Mouse (Mus musculus) retina, postnatal 1 day (tissue): ENCODE results near the gene Myo1b.
"Not testable (repeated sequence)": the region's sequence is repeated elsewhere in the genome, so short reads cannot be mapped to it uniquely, and the experiment has no call there.

Source experiments
- DNase-seq: peaks from one replicate; pipeline ENCODE4 v3.0.0-alpha.2; 2012

Myo1b gene

DNA sequence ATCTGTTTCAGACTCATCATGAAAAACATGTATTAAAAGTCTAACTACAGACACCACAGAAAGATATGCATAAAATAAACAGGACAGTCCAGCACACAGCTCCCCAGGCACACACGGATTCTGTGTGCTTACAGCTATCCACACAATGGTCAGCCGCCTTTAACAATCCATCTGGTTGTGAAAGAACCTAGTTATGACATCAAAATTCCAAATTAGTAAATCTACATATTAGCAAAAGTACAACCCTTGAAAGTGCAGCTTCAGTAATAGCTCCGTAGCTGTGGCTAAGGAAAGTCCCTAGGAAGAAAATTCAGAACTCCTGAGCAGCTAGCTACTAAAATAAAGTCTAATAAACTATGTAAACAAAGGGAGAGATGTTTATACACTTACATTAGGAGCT lies 21.1 kb downstream of the Myo1b start:
- no peak for DNase-seq

- no peak for DNase-seq
These were observed 22.1 kb downstream of the Myo1b start for GRCm38 (mm10) chr1:51893521-51894355.

GRCm38 (mm10) chr1:51892005-51892404 lies 23.9 kb downstream of the Myo1b start:
- no peak for DNase-seq

GRCm38 (mm10) chr1:51888046-51888813 lies 27.6 kb downstream of the Myo1b start:
- no peak for DNase-seq

DNA sequence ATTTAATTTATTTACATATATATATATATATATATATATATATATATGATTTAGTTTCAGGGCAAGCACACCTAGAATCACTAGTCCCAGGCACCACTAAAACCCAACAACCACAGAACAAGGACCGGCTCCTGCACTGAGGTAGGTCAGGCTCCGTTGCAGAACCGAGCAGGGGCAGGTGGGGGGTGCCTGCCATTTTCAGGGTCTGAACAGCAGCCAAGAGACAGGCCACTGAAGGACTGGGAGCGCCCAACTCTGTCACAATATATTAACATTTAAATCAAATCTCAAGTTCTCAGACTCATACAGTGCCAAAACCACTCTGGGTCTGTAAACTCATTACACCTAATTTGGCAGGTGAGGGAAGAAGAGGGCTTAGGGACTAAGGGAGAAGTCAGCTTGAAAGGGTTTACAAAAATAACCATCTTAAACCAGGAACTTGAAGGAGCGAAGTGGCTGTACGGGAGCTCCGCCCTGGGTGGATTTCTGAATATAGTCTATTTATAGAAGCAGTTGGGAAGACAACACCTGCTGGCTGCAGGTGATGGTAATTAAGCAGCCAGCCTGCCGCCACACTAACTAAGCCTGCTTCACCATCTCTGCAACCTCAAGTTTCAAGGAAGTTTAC lies 30.4 kb downstream of the Myo1b start:
- no peak for DNase-seq

DNA sequence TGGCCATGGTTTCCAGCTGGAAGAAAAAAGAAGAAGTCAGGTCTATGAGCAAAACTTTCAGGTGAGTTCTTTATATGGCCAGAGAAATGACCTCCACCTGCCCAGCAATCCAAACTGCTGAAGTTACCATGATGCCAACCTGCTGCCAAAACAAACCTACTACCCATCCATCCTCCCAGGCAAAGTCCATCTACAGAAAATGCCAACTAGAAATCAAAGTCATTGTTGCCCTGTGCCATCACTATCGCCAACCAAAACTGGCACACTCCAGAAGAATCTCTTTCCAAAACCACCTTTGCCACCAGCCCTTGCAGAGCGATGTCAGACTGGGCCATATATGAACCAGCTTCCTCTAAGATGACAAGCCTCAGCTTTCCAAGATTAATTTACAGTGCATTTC lies 32.7 kb downstream of the Myo1b start:
- no peak for DNase-seq

DNA sequence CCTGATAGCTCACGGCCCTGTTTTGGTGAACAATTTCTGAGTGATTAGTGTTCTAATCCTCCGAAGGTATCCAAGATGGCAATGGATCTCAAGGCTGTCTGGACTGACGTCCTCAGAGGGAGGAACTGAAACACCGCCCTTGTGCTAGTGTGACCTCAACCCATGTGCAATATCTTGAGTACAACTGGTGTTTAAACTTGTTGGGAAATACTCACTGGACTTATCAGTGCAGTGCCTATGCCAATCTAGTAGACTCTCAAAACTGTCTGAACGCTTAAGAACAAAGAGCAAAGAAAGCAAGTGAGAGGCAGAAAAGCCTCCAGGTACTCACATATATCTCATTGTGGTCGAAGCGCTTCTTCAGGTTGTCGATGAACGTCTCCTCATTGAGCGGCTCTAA lies 33.1 kb downstream of the Myo1b start:
- DNase-seq: no peak

DNA sequence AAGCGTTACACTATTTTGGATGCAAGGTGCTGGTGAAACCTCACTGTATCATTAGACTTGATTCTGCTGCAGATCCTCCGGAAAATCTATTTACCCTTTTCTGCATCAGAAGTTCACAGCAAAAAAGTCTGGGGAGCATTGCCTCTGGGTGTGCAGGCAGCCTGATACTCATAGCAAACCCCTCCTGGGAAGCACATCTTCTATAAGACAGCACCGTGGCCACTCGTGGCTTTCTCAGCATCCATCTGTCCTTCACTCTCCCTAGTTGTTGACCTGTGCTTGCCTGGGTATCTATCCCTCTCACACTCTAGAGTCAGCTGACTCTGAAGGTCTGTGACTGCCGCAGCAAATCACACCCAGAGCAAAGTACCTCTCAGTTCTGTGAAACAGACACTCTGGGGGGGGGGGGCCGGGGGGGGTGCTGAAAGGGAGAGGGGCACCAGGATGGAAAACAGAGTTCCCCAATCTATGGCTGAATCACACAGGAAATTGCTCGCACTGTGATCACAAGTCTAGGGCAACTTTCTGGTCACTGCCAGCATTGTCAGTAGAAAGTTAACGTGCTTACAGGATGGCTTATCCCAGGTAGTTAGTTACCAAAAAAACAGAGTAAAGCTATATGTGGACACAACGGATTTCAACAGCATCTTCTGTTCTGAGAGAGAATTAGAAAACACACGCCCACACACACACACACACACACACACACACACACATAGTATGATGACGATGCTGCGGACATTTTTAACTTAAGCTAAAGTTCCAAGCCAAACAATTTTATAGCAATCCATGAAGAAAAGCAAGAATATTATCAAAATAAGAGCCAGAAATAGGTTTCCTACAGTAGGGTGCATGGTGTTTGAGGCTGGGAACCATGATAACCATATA lies 35.7 kb downstream of the Myo1b start:
- no peak for DNase-seq

DNA sequence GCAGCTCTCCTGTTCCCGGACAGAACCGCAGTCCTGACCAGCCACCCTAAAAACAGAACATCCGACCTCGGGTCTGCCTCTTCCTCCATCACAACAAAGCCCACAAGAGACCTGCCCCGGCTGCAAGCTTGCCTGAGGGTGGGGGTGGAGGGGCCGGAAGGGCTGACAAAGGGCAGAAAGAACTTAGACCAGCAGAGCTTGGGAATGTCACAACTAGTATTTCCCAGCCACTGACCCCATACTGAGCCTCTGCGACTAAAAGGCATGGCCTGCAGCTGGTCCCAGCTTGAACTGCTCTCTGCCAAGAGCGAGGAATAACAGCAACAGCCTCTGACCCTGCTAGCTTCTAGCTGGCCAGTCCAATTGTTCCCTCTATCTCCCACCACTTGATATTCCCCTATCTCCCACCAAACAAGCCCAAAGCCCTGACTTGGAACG lies 36.5 kb downstream of the Myo1b start:
- peak; percentile 61 for DNase-seq

GRCm38 (mm10) chr1:51875462-51876225 lies 40.2 kb downstream of the Myo1b start:
- DNase-seq: no peak

GRCm38 (mm10) chr1:51872493-51873261 lies 43.2 kb downstream of the Myo1b start:
- no peak for DNase-seq

- not testable (repeated sequence) for DNase-seq
These were observed 44.6 kb downstream of the Myo1b start for GRCm38 (mm10) chr1:51871234-51871633.

- DNase-seq: no peak
These were observed 52.9 kb downstream of the Myo1b start for GRCm38 (mm10) chr1:51862828-51863421.

- DNase-seq: no peak
These were observed 55.0 kb downstream of the Myo1b start for GRCm38 (mm10) chr1:51860837-51861236.

DNA sequence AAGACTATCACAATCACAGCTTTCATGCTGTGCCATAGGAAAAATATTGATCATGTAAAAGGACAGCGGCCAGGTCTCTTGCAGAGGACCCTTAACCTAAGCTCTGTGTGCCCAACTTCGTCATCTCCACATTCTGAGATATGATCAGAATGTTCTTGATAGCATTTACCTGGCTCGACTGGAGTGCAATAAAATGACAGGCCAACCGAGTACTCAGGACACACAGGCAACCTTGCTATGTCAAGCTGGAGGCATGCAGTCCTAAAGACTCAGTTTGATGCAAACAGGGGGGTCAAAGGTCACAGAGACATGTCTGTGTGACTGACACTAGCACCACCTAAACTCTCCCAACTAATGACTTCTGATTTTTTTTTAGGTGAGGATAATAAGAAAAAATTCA lies 58.9 kb downstream of the Myo1b start:
- no peak for DNase-seq

DNA sequence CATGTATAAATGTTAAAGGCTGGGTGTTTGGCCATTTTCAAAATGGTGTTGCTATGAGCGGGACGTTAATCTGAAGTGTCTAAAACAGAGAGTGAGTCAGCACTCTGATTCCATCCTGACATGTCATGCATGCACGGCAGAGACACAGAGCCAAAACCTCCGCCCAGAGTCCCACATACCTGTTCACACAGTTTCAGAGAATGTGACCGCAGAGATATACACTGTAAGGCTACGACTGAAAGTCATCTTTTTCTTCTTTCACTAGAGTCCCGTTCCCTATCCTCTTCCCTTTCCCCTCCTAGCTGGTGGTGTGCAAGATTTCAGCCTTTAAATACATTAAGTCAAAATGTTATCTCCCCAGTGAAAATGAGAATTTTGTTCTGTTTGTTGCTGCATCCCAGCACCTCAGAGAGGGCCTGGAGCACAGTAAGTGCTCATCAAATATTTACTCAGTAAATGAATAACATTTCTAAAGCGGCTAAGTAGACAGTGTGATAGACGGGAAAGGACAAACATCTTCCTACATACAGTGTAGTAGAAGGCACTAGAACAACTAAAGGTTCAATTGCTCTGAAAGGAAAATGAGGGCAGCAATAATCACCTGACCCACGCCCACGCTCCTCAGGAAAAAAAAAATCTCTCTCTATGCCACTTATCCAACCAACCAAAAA lies 59.5 kb downstream of the Myo1b start:
- DNase-seq: no peak

DNA sequence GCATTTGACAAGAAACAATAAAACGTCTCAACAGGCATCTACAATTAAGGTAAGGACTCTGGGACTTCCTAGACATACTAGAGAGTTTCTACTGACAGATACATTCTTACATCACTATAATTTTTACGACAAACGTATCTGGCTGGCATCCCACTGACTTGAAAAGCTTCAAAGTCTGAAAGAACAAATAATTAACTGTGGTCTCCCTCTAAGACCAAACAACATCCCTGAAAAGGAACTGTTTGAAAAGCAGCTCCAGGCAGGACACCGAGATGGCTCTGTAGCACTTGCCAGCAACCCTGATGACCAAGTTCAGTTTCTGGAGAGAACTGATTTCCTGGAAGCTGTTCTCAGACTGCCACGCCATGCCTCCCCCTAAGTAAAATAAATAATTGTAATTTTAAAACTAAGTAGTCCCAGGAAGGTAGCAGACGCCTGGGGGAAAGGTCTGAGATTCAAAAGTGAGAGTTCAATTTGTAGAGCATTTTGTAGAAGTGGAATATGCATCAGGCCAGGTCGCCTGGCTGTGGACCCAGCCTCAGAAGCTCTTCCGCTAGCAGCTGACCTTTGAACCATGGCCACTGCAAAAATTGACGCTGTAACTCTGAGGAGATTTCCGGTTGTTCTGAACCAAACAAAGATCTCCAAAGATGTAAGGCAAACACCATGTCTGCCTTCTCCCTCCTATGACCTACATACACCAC lies 60.2 kb downstream of the Myo1b start:
- DNase-seq: no peak

DNA sequence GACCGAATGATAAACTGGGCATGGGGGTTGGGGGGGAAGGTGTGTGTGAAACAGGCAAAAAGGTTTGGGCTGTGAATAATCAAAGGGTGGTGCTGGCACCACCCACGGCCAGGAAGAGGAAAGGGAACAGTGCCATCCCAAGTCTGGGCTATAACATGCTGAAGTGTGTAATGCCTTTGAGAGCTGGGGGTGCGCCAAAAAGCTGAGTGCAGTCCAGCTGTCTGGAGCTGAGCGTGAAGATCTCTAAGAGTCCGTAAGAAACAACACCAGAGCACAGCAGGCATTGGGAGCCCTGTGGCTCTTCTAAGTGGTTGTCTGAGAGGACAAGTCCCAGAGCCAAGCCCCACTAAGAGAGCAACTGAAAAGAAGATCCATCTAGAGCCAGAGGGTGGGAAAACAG lies 63.6 kb downstream of the Myo1b start:
- no peak for DNase-seq

DNA sequence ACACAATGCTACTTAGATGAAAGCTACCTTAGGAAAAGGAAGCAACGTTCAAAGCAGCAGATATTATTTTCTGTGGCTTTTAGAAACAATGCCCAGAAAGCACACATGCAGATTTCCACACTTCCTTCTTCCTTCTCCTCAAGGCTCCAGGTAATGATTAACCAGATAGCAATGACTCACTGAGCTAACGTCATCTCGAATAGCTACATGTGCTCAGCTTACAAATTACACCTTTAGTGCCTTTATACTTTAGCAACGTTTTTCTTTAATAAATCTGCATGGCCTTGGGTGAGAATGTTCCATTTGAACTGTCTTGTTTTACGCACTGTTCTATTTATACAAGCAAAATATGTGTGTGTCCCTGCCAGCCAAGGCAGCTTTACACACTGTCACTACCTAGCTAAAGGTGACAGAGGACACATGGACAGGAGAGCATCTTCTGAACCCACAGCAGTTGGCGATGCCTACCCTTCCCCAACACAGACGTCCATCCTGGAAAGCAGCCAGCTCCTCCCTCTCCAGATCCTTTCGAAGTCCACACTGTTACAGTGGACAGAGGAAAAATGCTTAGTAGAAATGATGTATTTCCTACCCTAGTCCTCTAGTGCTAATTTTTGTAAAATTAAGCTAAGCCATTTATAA lies 66.2 kb downstream of the Myo1b start:
- DNase-seq: no peak
